Mouse (Mus musculus) CD4-positive helper T cell, adult 2 months (primary cell): ENCODE results near the gene Smg6.

Source experiments
- DNase-seq: peaks from one replicate; pipeline ENCODE4 v3.0.0-alpha.2; 2012; ENCODE audit warnings: low read depth, missing footprints, low spot score

The Smg6 gene

DNA sequence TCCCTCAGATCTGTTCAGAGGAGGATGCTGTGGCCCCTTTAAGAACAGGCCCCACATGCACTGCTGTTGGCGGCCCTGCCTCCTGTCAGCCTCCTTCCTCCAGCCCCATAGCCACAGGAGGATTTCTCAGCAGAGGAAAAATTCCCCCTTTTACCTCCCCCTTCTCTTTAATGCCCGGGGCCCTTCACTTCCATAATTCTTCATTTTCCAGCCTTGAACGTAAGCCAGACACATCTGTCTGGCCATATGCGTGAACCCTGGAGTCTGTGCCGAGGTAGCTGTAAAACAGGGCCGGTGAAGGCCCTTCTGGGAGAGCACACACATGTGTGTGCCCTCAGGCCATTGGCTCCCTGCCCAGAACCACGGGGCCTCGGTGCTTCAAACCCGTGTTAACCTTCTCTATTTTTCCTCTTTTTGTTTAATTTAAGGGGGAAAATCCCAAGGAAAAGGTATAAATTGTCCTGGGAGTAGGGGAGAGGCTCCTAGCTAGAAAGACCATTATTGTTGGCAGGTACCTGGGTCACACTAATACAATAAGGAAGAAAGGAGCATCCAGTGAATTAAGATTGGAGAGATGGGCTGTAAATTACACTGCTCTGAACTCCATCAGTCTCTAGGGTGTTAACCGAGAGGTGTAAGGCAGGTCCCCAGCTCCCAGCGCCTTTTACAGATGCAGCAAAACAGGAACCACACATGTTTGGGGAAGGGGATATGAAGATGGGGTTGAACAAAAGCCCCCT is 221.7 kb downstream of the Smg6 start:
- DNase-seq = no peak

DNA sequence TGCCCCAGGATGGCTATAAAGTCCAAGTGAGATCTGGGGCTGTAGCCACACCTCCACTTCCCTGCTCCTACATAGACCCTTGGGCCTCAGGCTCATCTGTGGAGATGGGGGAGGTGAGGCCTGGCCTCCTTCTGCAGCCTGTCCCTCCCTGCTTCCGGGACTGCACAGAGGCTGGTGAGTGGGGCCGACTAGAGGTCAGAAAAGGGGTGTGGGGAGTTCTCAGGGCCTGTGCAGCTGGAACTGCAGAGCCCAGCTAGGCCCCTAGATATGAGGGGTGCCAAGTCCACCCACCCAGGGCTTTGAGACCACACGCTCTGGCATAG is 222.2 kb downstream of the Smg6 start:
- no peak for DNase-seq

DNA sequence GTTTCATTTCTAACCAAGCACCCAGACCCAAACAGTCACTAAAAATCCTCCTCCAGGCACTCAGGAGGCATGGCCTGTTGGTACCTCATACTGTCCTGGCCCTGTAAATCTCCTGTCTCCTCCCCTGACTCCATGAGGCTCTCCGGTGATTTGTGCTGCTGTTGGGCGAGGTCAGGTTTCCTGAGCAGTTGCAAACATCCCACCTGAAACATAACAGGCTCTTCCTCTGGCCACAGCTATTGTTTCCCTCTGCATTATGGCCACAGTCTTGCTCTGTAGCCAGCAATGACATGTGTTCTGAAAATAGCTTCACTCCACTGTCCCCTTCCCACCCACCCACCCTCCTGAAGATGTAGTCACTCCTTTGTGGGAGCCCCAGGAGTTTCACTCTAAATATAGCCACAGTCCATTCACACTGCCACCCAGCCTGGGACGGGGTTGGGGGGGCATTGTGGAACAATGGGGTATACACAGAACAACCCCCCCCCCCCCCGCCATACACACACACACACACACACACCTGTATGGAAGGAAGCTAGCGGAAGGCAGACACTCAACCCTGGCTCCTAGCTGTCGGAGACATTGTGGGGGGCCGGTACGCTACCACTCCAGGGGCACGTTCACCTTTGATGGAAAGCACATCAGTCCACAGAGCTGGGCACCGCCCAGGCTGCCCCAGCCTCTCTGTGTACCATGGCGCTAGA is 222.9 kb downstream of the Smg6 start:
- no peak for DNase-seq

DNA sequence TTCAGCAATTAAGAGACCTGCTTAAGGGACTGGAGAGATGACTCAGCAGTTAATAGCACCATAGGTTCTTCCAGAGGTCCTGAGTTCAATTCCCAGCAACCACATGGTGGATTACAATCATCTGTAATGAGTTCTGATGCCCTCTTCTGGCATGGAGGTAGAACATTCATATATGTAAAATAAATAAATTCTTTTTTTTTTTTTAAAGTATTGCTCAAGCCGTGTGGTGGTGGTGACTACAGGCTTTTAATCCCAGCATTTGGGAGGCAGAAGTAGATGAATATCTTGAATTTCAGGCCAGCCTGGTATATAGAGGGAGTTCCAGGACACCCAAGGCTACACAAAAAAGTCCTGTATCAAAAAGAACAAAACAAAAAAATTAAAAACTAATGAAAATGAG is 224.7 kb downstream of the Smg6 start:
- DNase-seq = no peak

DNA sequence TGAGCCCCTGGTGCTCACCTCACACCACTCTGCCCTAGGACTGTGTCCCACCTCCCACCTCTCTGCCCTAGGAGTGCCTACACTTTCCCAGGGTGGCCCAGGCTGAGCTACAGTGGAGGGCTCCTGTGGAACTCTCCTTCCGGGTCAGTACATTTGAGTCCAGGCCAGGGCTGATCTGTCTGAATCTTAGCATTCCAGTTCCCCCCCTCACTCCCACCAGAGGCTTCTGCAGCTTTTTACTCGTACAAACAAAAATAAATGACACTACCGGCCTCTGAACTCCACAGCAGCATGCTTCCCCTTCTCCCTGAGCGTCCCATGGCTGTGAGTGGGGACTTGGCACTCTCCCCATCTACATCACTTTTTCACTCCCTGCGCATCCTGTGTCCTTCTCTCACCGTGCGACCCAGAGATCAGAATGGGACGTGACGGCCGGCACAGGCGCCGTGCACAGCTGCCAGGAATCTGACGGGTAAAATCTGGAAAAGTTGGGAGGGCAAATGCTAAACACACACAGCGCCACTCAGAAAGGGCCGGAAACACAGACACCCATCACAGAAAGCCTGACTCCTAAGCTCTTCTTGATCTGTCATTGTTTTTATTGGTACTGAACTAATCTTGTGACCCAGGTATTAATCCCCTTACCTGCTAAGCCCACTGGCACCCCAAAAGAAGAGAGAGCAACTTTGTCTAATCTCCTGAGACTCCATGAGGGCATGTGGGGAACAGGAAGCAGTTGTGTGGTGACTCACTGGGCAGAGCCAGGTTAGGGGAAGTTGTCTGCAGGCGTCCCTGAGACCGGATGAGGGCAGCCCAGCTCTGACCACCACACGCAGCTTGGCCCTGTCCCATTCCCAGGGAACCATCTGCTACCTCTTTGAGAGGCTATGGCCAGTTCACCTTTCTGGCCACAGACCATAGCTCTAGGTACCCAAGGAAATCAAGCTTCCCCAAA is 227.3 kb downstream of the Smg6 start:
- no peak for DNase-seq

- peak; percentile 54 for DNase-seq
These were observed 228.5 kb downstream of the Smg6 start for GRCm38 (mm10) chr11:75154053-75154585.

- no peak for DNase-seq
These were observed 230.4 kb downstream of the Smg6 start for GRCm38 (mm10) chr11:75155985-75156384.

- DNase-seq = no peak
These were observed 230.8 kb downstream of the Smg6 start for GRCm38 (mm10) chr11:75156416-75156815.

DNA sequence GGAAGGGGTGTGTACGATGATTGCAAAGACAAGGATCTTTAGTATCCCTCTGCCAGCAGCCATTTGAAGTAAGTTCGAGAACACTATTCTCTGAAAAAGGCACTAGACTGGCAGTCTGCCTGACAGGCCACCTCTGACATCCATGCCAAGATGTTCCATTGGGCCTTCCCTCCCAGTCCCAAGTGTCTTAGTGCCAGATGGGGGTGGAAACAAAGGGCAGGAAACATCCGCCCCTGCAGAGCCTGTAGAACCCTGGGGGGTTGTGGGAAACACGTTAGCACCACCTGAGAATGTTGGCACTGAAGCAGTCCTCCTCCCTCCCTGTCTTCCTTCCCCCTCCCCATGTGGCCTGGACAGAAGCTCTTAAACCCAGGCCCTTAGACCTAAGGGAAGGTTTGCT is 231.4 kb downstream of the Smg6 start:
- no peak for DNase-seq

DNA sequence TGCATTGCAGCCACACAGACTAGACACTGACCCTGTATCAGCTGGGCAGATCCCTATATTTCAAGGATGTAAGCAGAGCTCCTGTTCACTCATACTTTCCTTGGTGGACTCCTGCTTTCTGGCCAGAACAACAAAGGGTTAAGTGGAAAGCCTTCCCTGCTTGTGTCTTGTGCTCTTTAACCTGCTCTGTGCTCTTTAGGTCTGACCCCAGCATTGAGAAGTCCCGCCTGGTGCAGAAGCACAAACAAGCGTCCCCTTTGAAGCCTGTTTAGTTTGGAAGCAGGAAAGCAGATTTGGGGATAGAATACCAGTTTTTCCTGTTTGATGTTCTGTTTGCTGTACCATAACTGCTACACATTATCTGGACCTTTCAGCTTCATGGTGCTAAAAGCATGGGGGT is 232.3 kb downstream of the Smg6 start:
- DNase-seq = no peak

DNA sequence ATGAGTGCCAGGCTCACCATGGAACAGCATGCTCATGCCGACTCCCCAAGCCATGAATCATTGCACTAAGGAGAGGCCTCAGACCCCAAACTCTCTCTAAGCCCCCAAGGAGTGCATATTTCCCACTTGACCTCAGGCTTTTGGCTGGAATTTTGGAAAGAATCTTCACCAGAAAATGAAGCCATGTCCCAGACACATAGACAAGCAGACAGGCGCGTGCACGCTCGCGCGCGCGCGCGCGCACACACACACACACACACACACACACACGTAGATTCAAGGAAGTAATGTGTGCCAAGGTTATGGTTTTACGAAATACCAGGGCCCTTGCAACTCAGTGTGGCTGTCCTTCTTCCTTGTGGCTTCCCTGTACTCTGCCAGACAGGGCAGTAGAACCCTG is 232.8 kb downstream of the Smg6 start:
- DNase-seq = no peak

DNA sequence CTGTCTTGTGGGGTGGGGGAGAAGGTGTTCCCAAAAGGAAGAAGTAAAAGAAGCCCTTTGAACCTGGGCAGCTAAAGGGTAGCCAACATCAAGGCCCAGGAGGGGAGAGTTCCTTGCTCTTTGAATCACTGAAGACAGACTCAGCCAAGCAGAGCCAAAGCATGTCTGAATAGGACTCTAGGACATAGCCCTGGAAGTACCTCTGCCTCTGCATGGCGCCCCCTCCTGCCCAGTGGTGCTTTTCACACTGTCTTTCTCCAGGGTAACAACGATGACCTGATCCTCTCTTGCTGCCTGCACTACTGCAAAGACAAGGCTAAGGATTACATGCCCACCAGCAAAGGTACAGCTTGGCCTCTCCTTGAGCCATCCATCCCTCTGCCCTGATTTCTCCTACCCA is 233.9 kb downstream of the Smg6 start:
- no peak for DNase-seq

DNA sequence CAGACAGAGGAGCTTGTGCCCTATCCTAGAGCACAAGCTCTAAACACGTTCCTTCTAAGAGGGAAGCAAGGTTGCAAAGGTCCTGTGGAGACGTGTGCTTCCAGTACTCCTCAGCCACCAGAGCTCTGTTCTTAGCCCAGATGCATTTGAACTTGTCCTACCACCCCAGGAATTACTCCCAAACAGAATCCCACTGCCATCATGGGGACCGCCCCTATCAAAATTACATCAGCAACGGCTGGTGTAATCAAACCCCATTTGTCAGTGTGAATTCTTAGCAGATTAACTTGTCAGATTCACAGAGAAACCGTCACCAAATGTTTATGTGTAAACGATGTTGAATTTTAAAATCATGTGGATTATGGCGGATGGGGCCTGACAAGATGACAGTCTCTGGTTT is 235.3 kb downstream of the Smg6 start:
- no peak for DNase-seq

DNA sequence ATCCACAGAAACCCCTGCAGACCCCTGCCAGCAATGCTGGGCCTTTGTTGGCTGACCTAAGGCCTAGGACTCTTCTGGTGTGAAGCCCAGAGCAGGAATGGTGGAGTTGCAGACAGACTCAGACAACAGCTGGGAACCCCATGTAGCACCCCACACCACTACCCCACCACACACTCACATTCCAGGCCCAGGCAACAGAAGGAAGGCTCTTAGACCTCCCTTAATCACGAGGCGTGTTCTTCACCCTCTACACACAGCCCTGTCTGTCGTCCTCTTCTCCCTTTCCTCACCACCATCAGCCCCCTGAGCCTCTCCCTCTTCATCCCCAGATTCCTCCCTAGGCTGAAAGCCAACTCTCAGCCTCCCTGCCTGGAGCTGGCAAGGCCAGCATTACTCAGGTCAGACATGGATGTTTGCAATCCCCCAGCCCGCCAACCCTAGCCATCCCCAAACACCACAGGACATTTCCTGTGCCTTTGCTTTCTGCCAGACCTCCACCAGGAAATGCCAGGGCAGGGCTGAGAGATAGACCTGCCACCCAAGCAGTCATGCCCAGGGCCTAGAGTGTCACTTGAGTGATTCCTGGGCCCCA is 235.9 kb downstream of the Smg6 start:
- DNase-seq = no peak

DNA sequence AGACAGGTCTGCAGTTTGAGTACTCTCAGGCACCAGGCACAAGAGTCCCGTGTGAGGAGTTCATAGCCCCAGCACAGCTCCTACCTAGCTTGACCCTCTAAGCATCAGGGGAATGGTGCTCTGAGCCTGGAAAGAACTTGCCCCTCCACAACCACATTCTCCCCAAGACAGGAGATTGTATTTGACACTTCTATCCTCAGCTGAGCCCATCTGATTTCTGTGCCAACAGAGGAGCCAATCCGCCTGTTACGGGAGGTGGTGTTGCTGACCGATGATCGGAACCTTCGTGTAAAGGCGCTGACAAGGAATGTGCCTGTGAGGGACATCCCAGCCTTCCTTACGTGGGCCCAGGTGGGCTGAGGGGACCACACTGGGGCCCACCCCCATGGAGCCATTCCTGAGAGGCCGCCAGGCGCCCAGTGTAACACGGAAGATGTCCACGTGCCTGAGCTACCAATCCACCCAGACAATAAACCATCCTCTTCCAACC is 237.0 kb downstream of the Smg6 start:
- DNase-seq = no peak

- DNase-seq = no peak
These were observed 237.8 kb downstream of the Smg6 start for GRCm38 (mm10) chr11:75163379-75163778.

GRCm38 (mm10) chr11:75164051-75164450 is 238.4 kb downstream of the Smg6 start:
- DNase-seq = no peak

DNA sequence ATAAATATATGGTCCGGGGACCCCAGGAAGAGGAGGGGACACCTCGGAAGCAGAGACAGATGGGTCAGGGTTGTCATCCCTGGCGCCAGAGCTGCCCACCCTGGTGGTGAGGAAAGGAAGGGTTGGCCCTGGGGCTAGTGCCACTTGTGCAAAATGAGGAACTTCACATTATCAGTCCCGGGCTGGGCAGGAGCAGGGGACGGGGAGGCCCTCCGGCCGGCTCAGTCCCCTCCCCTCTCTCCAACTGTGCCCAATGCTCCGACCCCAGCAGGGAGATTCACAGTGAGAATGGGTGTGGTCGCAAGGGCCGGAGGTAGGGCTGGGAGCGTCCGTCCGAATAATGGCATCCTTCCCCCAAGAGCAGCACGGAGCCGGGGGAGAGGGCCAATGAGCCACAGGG is 239.1 kb downstream of the Smg6 start:
- DNase-seq = no peak

DNA sequence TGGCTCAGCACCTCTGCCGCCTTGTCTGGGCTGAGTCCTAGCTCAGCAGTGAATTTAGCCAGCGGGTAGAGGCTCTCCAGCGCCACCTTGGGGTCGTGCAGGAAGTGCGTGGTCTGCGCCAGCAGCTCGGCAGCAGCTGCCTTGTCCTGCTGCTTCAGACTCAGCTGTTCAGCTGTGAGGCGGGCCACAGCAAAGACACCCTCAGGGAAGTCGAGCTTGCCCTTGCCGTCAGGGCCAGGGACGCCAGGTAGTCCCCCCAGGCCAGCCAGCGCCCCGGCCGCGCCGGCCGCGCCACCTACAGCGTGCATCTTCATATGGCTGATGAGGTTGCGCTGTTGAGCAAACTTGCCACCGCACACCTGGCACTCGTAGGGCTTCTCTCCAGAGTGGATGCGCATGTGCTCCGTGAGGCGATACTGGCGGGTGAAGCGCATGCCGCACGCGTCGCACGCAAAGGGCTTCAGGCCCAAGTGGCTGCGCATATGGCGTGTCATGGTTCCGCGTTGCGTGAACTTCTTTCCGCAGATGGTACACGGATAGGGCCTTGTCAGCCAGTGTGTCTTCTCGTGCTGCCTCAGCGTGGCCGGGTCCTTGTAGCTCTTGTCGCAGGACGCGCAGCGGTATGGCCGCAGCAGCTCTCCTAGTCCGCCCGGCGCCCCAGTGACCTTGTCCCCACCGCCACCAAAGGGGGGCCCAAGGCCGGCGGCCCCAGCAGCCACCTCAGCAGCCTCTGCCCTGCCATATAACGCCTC is 240.0 kb downstream of the Smg6 start:
- peak; percentile 80 for DNase-seq

GRCm38 (mm10) chr11:75166193-75166842 is 240.7 kb downstream of the Smg6 start:
- DNase-seq = peak; percentile 24
